Mouse (Mus musculus): ENCODE measurements at regions not wholly inside any gene's neighbourhood (a gene's known extent, or its start where the extent isn't known, plus 50 kb on each side); places are given as distances from the start of the nearest gene placed in this dataset.

GRCm38 (mm10) chr6:73576708-73577107, 107.2 kb upstream of the 4931417E11Rik start:
- TF ChIP-seq CTCF (IDR thresholded peaks at IDR 0.05; ENCODE audit: low read depth), result no peak
- TF ChIP-seq EP300 (IDR thresholded peaks at IDR 0.05; ENCODE audit: low read depth), result no peak
